Mouse (Mus musculus) midbrain, postnatal 0 days (tissue): Measurements from ENCODE around the gene Sap30bp. TPM values are rescaled to one million over a fixed set of nuclear protein-coding genes. Genes with fewer than 3 reads are reported as not detected.

Source experiments
- ATAC-seq: fragments of 200-750 bp; cut with Nextera tagmentation; 2 replicates; pipeline ENCODE4 v1.8.0; 2017; ENCODE audit warnings: moderate number of reproducible peaks, mild to moderate bottlenecking, moderate TSS enrichment, moderate library complexity; ENCODE audit not compliant: low FRiP score
- DNase-seq: peaks from one replicate; pipeline ENCODE4 v3.0.0-alpha.2; 2015; ENCODE audit warnings: low spot score
- H3K27ac ChIP-seq: fragments of 300-500 bp; sonication (generic); 2 replicates; pipeline ENCODE4 v1.5.1; 2014; ENCODE audit warnings: low read depth, mild to moderate bottlenecking, low read length, mixed read lengths
- H3K27me3 ChIP-seq: fragments of 300-500 bp; sonication (generic); 2 replicates; pipeline ENCODE4 v1.6.1; 2014; ENCODE audit warnings: low read length, control low read depth, mixed read lengths; ENCODE audit not compliant: insufficient read depth
- H3K36me3 ChIP-seq: fragments of 300-500 bp; sonication (generic); 2 replicates; pipeline ENCODE4 v1.6.1; 2014; ENCODE audit warnings: low read length, control low read depth, mixed read lengths; ENCODE audit not compliant: insufficient read depth
- H3K4me1 ChIP-seq: fragments of 300-500 bp; sonication (generic); 2 replicates; pipeline ENCODE4 v1.6.1; 2014; ENCODE audit warnings: mild to moderate bottlenecking, control low read depth, antibody characterized with exemption, low read length, mixed read lengths; ENCODE audit not compliant: insufficient read depth
- H3K4me2 ChIP-seq: fragments of 300-500 bp; sonication (generic); 2 replicates; pipeline ENCODE4 v1.6.1; 2014; ENCODE audit warnings: low read depth, mild to moderate bottlenecking, low read length, mixed read lengths; ENCODE audit not compliant: poor library complexity, severe bottlenecking
- H3K4me3 ChIP-seq: fragments of 300-500 bp; sonication (generic); 2 replicates; pipeline ENCODE4 v1.5.1; 2014; ENCODE audit warnings: low read depth, mild to moderate bottlenecking, low read length, moderate library complexity
- H3K9ac ChIP-seq: fragments of 300-500 bp; sonication (generic); replicated peaks from 2 replicates; pipeline ENCODE4 v1.6.1; 2014; ENCODE audit warnings: mild to moderate bottlenecking, low read length, moderate library complexity, mixed read lengths; ENCODE audit not compliant: poor library complexity, severe bottlenecking
- H3K9me3 ChIP-seq: fragments of 300-500 bp; sonication (generic); 2 replicates; pipeline ENCODE4 v1.6.1; 2016; ENCODE audit warnings: low read length, control low read depth
- CTCF ChIP-seq: IDR thresholded peaks from 2 replicates; pipeline ENCODE4 v1.5.1; 2016; ENCODE audit warnings: antibody characterized with exemption, mild to moderate bottlenecking
- WGBS: fragments of 180-500 bp; shearing (Covaris S2); extraction: QIAGEN DNeasy Blood & Tissue Kit; methylation state at CpG from one replicate; pipeline ENCODE4 v1.1.7; 2014; 5-methylcytosine and 5-hydroxymethylcytosine counted together
- polyA plus RNA-seq: library from polyadenylated mRNA; unstranded; fragments of >200 nt; fragmentation: Nextera tagmentation; extraction: Ambion mirVana; gene quantifications from 2 replicates; pipeline ENCODE4 v1.2.1, GENCODE M21; 2015
- total RNA-seq: library from RNA; depleted of rRNA; stranded (reverse); fragments of >200 nt; gene quantifications from 2 replicates; pipeline ENCODE4 v1.2.3, GENCODE M21; 2014

Gene Sap30bp
- total and polyA plus RNA-seq, 2 experiments from 2014 or later, result 46.4 to 54.3 TPM

DNA sequence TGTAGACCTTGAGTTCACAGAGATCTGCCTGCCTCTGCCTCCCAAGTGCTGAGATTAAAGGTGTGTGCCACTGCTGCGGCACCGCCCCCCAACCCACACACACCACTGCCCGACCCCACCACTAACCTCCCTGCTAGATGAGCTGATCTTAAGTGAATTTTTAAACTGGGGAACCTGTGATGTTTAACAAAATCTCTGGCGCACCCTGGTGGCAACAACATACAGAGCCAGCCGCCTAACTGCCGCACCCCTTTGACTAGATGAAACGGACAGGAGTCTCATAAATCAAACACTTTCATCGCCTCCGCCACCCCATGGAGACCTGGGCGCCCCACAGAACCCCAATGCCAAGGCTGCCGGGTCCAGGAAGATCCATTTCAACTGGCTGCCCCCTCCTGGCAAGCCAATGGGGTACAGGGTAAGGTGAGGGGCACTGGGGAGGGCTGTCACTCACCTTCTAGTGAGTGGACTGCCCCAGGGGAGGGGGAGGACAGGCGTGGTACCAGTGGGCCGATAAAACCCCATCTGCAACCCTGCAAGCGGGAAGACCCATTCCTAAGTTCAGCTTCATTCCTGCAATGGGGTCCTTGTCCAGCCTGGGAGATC, 66.6 kb downstream of the Sap30bp start:
- Histone ChIP-seq H3K9ac (no peak overlapping the region), H3K4me1 (no peaks in the 10 kb centered on the region), H3K27me3 (no peaks in the 10 kb centered on the region), H3K4me2 (0 out of 2 replicates have a peak overlapping the region, but pooled peaks have one; percentile 2), H3K27ac (no peak overlapping the region), H3K36me3 (no peaks in the 10 kb centered on the region), H3K4me3 (no peak overlapping the region), H3K9me3 (no peaks in the 10 kb centered on the region)
- peak; percentile 77 for TF ChIP-seq CTCF
- no peak for ATAC-seq
- peak; percentile 84 for DNase-seq
- 15% methylated on average over 14 of the region's 14 CpGs for WGBS

DNA sequence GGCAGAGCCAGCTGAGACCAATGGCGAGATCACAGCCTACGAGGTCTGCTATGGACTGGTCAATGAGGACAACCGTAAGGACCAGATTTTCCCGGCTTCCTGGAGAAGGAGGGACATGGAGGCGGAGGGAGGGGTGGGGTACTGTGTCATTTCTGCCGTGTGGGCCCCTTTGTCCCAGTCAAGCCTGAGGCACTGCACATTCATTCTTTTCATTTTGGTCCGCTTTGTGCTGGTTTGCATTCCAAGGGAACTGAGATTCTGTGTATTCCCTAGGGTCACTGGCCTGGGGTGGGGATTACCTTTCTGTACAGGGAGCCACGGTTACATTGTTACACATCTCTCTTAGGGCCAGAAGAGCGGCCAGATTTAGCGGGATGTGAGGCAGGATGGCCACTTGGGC, 67.5 kb downstream of the Sap30bp start:
- ATAC-seq (no peak), DNase-seq (no peak)
- Histone ChIP-seq H3K9me3 (no peaks in the 10 kb centered on the region), H3K27me3 (no peaks in the 10 kb centered on the region), H3K4me3 (no peak overlapping the region), H3K27ac (no peak overlapping the region), H3K9ac (no peak overlapping the region), H3K36me3 (no peaks in the 10 kb centered on the region), H3K4me1 (peaks cover 5% of the 10 kb centered on the region; the same call in 1 of the 2 replicates), H3K4me2 (no peak overlapping the region)
- 24% methylated on average over 10 of the region's 10 CpGs for WGBS
- no peak for TF ChIP-seq CTCF

DNA sequence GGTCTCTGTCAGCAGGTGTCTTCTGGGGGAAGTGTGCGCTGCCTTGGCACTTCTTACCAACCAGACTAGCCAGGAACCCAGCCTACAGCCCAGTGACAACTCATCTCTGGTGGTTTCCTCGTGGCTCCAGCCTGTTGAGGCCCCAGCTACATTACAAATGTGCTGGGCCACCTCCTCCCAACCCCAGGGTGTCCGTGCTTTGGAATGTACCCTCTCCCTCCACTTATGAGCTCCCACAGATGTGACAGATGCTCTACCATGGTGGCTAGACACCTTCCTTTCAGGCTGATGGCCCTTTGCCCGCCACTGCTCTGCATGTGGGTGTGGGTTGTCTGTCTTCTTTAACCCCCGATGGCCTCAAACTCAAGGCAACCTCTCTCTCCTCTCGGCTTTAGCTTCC, 68.6 kb downstream of the Sap30bp start:
- ATAC-seq, result no peak
- H3K27ac ChIP-seq, result no peak overlapping the region
- H3K4me3 ChIP-seq, result no peak overlapping the region
- H3K4me1 ChIP-seq, result peaks cover 5% of the 10 kb centered on the region; the same call in 1 of the 2 replicates
- no peak overlapping the region for H3K9ac ChIP-seq
- DNase-seq, result no peak
- no peaks in the 10 kb centered on the region for H3K27me3 ChIP-seq
- no peak overlapping the region for H3K4me2 ChIP-seq
- H3K36me3 ChIP-seq, result no peaks in the 10 kb centered on the region
- no peak for TF ChIP-seq CTCF
- 75% methylated on average over 6 of the region's 6 CpGs for WGBS
- H3K9me3 ChIP-seq, result no peaks in the 10 kb centered on the region

DNA sequence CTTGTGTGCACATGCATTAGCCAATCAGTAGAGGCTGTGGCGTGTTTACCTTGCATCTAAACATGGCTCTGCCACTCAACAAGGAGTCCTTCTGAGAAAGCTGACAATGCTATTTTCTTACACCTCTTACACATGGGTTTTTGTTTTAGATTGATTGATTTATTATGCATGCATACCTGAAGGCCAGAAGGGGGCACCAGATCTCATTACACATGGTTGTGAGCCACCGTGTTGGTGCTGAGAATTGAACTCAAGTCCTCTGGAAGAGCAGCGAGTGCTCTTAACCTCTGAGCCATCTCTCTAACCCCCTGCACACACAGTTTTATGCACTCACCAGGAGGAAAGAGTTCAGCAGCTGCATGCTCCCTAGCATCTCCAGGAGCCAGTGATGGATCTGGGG, 69.8 kb downstream of the Sap30bp start:
- H3K36me3 ChIP-seq, result peaks cover 5% of the 10 kb centered on the region; the same call in 1 of the 2 replicates
- ATAC-seq (no peak), DNase-seq (no peak)
- no peak overlapping the region for H3K9ac ChIP-seq
- H3K27ac ChIP-seq, result no peak overlapping the region
- 90% methylated on average over 3 of the region's 3 CpGs for WGBS
- no peak overlapping the region for H3K4me2 ChIP-seq
- no peak overlapping the region for H3K4me3 ChIP-seq
- no peaks in the 10 kb centered on the region for H3K27me3 ChIP-seq
- peaks cover 5% of the 10 kb centered on the region; the same call in 1 of the 2 replicates for H3K4me1 ChIP-seq
- no peaks in the 10 kb centered on the region for H3K9me3 ChIP-seq
- peak; percentile 25; the same call in 1 of the 2 replicates for TF ChIP-seq CTCF

DNA sequence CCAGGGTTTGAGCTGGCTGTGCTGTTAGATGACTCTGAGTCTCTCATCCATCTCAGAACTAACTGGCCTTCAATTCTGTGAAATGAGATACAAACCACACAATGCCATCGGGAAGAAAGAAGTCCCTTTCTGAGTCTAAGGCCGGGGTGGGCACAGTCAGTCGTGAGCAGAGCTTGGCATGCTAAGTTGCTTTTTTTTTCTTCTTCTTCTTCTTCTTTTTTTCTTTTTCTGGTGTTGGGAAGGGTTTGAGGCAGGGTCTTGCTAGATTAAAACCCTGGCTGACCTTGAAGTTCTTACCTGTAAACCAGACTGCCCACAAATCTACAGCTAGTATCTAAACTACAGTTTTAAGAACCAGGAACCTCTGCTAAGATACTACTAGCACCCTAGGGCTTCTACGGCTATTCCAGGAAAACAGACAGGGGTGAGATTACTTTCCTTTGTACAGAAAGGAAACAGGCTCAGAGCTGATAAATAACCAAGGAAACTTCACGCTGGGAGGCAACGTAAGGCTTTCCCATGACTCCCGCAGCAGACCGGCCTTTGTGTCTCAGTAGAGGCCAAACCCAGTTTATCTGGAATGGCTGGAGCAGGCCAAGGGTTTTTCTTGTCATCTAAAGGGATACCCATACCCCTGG, 71.2 kb downstream of the Sap30bp start:
- H3K4me1 ChIP-seq, result peaks cover 5% of the 10 kb centered on the region; the same call in 1 of the 2 replicates
- H3K27me3 ChIP-seq, result no peaks in the 10 kb centered on the region
- ATAC-seq, result no peak
- peaks cover 5% of the 10 kb centered on the region; the same call in 1 of the 2 replicates for H3K36me3 ChIP-seq
- H3K4me3 ChIP-seq, result peak overlapping the region; percentile 34
- H3K4me2 ChIP-seq, result peak overlapping the region; percentile 69
- peak overlapping the region; percentile 55 for H3K27ac ChIP-seq
- H3K9me3 ChIP-seq, result no peaks in the 10 kb centered on the region
- 26% methylated on average over 8 of the region's 8 CpGs for WGBS
- no peak for TF ChIP-seq CTCF
- peak overlapping the region; percentile 52; the same call in 1 of the 2 replicates for H3K9ac ChIP-seq
- DNase-seq, result no peak
